25 mouse cellular contexts compared by ENCODE assay signal in genomic region chr3:53594471-53594870, GRCm38 (mm10).
DNase-seq lines count a peak whose midpoint lies in the region; ATAC-seq and TF ChIP-seq lines count a peak whose summit lies in the region.
"Had no signal": no experiment of that assay in that cellular context is flagged by ENCODE, and none has a peak within 500 bp of the region (broad histone marks: within the 10 kb centered on the region; RNA-seq: fewer than 3 reads in every experiment).

No protein-coding gene starts in this region.

- no peak overlapping the region for H3K4me3 ChIP-seq in liver, postnatal 0 days (ENCODE audit: low read depth, low read length)
- H3K4me3 ChIP-seq in liver, embryonic 11.5 days (ENCODE audit: low read depth, low read length) = no peak overlapping the region
- H3K4me3 ChIP-seq: forebrain, embryonic 10.5 days; forebrain, embryonic 13.5 days; gastrocnemius, adult 2 months; heart, embryonic 13.5 days had no signal

- H3K4me1 ChIP-seq in liver, postnatal 0 days (ENCODE audit: insufficient read depth) = no peaks in the 10 kb centered on the region; the same call in 1 of the 2 replicates
- H3K4me1 ChIP-seq in liver, embryonic 11.5 days (replicated peaks; ENCODE audit: control insufficient read depth, insufficient read depth, low read length) = 0 out of 2 replicates have a peak, but pooled peaks cover 3% of the 10 kb centered on the region

- peak; percentile 60 for DNase-seq in adrenal gland, adult 2 months
- DNase-seq in adrenal gland, postnatal 25 days = no peak
- peak; percentile 1 for DNase-seq in liver, postnatal 0 days
- no peak for DNase-seq in liver, embryonic 11.5 days (ENCODE audit: low spot score)
- DNase-seq in adrenal gland, postnatal 36 days = peak; percentile 32 to 46
- no peak for DNase-seq in ovary, postnatal 36 days (ENCODE audit: low spot score)
- DNase-seq in cerebellum, adult 11 months = no peak
- DNase-seq: B cell, adult 2 months; cerebellum, adult 11-12 months; cerebellum, adult 8-10 months; cerebellum, postnatal 10 days; gastrocnemius, adult 2 months; gastrocnemius, postnatal 14 days; heart, adult 18-20 months; heart, postnatal 14 days; heart, postnatal 4 days; kidney, adult 2 months had no signal

- no peaks in the 10 kb centered on the region for H3K36me3 ChIP-seq in liver, postnatal 0 days (replicated peaks; ENCODE audit: insufficient read depth, low read length)
- no peaks in the 10 kb centered on the region for H3K36me3 ChIP-seq in liver, embryonic 11.5 days (ENCODE audit: control insufficient read depth, insufficient read depth, low read length)
- H3K36me3 ChIP-seq: forebrain, embryonic 10.5 days; heart, embryonic 13.5 days had no signal

- H3K9ac ChIP-seq in liver, postnatal 0 days (replicated peaks) = no peak overlapping the region
- H3K9ac ChIP-seq in liver, embryonic 11.5 days (ENCODE audit: low read depth, low read length) = no peak overlapping the region
- H3K9ac ChIP-seq: forebrain, embryonic 13.5 days; heart, embryonic 13.5 days; hindbrain, embryonic 14.5 days had no signal

- no peak for ATAC-seq in liver, postnatal 0 days
- ATAC-seq in liver, embryonic 11.5 days (replicated peaks; ENCODE audit: low FRiP score) = no peak
- ATAC-seq: forebrain, embryonic 13.5 days; forebrain, embryonic 16.5 days; hindbrain, postnatal 0 days; inflammation-experienced regulatory T-cells, adult 6 months; intestine, embryonic 16.5 days had no signal

- no peaks in the 10 kb centered on the region for H3K9me3 ChIP-seq in liver, postnatal 0 days (ENCODE audit: low read length)
- no peaks in the 10 kb centered on the region for H3K9me3 ChIP-seq in liver, embryonic 11.5 days (ENCODE audit: control insufficient read depth, low read length)
- H3K9me3 ChIP-seq: forebrain, embryonic 10.5 days; forebrain, embryonic 13.5 days; heart, embryonic 13.5 days had no signal

- no peaks in the 10 kb centered on the region for H3K27me3 ChIP-seq in liver, postnatal 0 days (ENCODE audit: insufficient read depth, low read length)
- no peaks in the 10 kb centered on the region for H3K27me3 ChIP-seq in liver, embryonic 11.5 days (replicated peaks; ENCODE audit: control insufficient read depth, insufficient read depth, low read length)
- H3K27me3 ChIP-seq: forebrain, embryonic 13.5 days; heart, embryonic 13.5 days had no signal

- no peak overlapping the region for H3K4me2 ChIP-seq in liver, postnatal 0 days (ENCODE audit: low read depth, low read length)
- H3K4me2 ChIP-seq in liver, embryonic 11.5 days = no peak overlapping the region
- H3K4me2 ChIP-seq: forebrain, embryonic 13.5 days; heart, embryonic 13.5 days; hindbrain, embryonic 14.5 days had no signal

- TF ChIP-seq CTCF in liver, postnatal 0 days (IDR thresholded peaks at IDR 0.05; ENCODE audit: low read depth) = no peak

- H3K27ac ChIP-seq in liver, postnatal 0 days (ENCODE audit: low read depth) = no peak overlapping the region
- no peak overlapping the region for H3K27ac ChIP-seq in liver, embryonic 11.5 days (ENCODE audit: low read depth, low read length)
- H3K27ac ChIP-seq: forebrain, embryonic 10.5 days; forebrain, embryonic 13.5 days; gastrocnemius, adult 2 months; heart, embryonic 13.5 days; hindbrain, embryonic 14.5 days; hindbrain, postnatal 0 days had no signal

- 76% methylated on average over 4 of the region's 4 CpGs for WGBS in liver, postnatal 0 days (ENCODE audit: insufficient replicate concordance)
- WGBS in liver, embryonic 11.5 days = 67% methylated on average over 4 of the region's 4 CpGs

- no peak for TF ChIP-seq EP300 in liver, postnatal 0 days (IDR thresholded peaks at IDR 0.05; ENCODE audit: low read depth)

Comparison
In these comparisons a context has a peak if more than half of its experiments do, and no peak if none do; other contexts are left out.
1. DNase-seq: peak in adrenal gland, adult 2 months (single experiment), liver, postnatal 0 days (single experiment) and adrenal gland, postnatal 36 days (2 of 2); none in adrenal gland, postnatal 25 days (single experiment), liver, embryonic 11.5 days (single experiment), ovary, postnatal 36 days (single experiment) and cerebellum, adult 11 months (single experiment).